In the genomic region with DNA sequence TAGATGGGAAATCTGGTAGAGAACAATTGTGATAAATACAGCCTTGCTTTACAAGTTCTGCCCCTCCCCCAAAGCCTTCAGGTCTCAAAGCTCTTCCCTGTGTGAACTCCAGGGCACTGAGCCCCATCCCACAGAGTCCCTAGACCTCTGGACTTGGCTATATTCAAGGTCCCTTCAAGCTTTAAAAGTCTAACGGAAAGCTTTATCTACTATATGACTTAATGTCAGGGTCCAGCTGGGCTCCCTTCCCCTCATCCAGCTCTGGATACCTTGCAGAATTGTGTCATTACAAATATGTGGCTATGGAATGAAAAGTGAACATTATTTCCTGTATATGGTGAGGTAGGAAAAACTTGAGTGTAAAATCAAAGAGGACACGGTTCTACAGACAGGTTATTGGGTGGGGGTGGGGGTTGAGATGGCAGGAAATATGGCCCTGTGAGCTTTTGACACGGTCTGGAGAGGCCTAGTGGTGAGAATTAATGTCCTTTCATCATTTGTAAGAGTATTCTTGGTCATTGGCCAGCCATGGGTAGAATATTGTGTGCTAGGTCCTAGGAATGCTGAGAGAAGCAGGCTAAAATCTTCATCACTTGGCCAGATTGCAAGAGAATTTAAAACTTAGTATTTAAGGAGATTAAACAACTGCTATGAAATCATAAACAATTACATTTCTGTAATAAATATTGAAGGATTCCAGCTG, we compare ENCODE assay signal across 24 mouse cellular contexts. TPM values are rescaled to one million over a fixed set of nuclear protein-coding genes. Genes with fewer than 3 reads are reported as not detected.
A peak's percentile ranks its signal among the peaks of the same experiment; 100 is the strongest.
DNase-seq lines count a peak whose midpoint lies in the region; ATAC-seq and TF ChIP-seq lines count a peak whose summit lies in the region.
"Had no signal": no experiment of that assay in that cellular context is flagged by ENCODE, and none has a peak within 500 bp of the region (broad histone marks: within the 10 kb centered on the region; RNA-seq: fewer than 3 reads in every experiment).

No protein-coding gene starts in this region.

- TF ChIP-seq CTCF in lung, embryonic 14.5 days (IDR thresholded peaks at IDR 0.05; ENCODE audit: low read depth): no peak
- no peak for TF ChIP-seq CTCF in lung, postnatal 0 days (IDR thresholded peaks at IDR 0.05)

- no peaks in the 10 kb centered on the region for H3K36me3 ChIP-seq in lung, embryonic 14.5 days (ENCODE audit: insufficient read depth)
- H3K36me3 ChIP-seq in lung, postnatal 0 days (ENCODE audit: insufficient read depth, low read length): no peaks in the 10 kb centered on the region
- H3K36me3 ChIP-seq in stomach, embryonic 15.5 days: no peaks in the 10 kb centered on the region
- H3K36me3 ChIP-seq in forebrain, embryonic 14.5 days (ENCODE audit: control insufficient read depth, insufficient read depth, low read length): no peaks in the 10 kb centered on the region
- H3K36me3 ChIP-seq: forebrain, embryonic 10.5 days; G1E; hindbrain, embryonic 12.5 days; hindbrain, embryonic 15.5 days had no signal

- 26% methylated on average over 3 of the region's 3 CpGs for WGBS in lung, embryonic 14.5 days
- 43% methylated on average over 3 of the region's 3 CpGs for WGBS in lung, postnatal 0 days
- WGBS in stomach, embryonic 15.5 days: 28% methylated on average over 3 of the region's 3 CpGs
- WGBS in forebrain, embryonic 14.5 days: 76% methylated on average over 3 of the region's 3 CpGs

- DNase-seq in lung, embryonic 14.5 days: peak; percentile 83
- DNase-seq in lung, postnatal 10 days: no peak
- peak; percentile 44 for DNase-seq in lung, postnatal 0 days (ENCODE audit: low spot score)
- no peak for DNase-seq in lung, postnatal 36 days
- DNase-seq in forebrain, embryonic 14.5 days (ENCODE audit: low spot score): no peak
- DNase-seq: adrenal gland, postnatal 10 days; adrenal gland, postnatal 36 days; B cell, adult 2 months; cerebellum, adult 18-20 months; cerebellum, adult 9-10 months; cerebellum, postnatal 14 days; forebrain, postnatal 0 days; gastrocnemius, adult 2 months; gastrocnemius, postnatal 14 days; heart, adult 11 months had no signal

- no peak for TF ChIP-seq EP300 in lung, postnatal 0 days (IDR thresholded peaks at IDR 0.05)

- H3K4me3 ChIP-seq in lung, embryonic 14.5 days (ENCODE audit: low read depth, low read length): no peak overlapping the region
- H3K4me3 ChIP-seq in lung, postnatal 0 days (ENCODE audit: low read depth, low read length): no peak overlapping the region
- H3K4me3 ChIP-seq in stomach, embryonic 15.5 days (replicated peaks): no peak overlapping the region
- no peak overlapping the region for H3K4me3 ChIP-seq in forebrain, embryonic 14.5 days (ENCODE audit: low read depth, low read length)
- H3K4me3 ChIP-seq: forebrain, embryonic 10.5 days; forebrain, embryonic 13.5 days; gastrocnemius, adult 2 months; hindbrain, embryonic 12.5 days; hindbrain, embryonic 15.5 days had no signal

- no peak overlapping the region for H3K9ac ChIP-seq in lung, embryonic 14.5 days
- no peak overlapping the region for H3K9ac ChIP-seq in lung, postnatal 0 days (replicated peaks; ENCODE audit: low read depth)
- no peak overlapping the region for H3K9ac ChIP-seq in stomach, embryonic 15.5 days
- H3K9ac ChIP-seq in forebrain, embryonic 14.5 days (ENCODE audit: low read length): no peak overlapping the region
- H3K9ac ChIP-seq: forebrain, embryonic 13.5 days; forebrain, postnatal 0 days; hindbrain, embryonic 12.5 days; hindbrain, embryonic 15.5 days had no signal

- peak; percentile 88 for ATAC-seq in lung, embryonic 14.5 days (ENCODE audit: insufficient read depth)
- ATAC-seq in lung, postnatal 0 days: peak; percentile 23; the same call in 1 of the 2 replicates
- ATAC-seq in stomach, embryonic 15.5 days (ENCODE audit: insufficient read depth, low FRiP score, low read depth): peak; percentile 14; the same call in 1 of the 2 replicates
- ATAC-seq in forebrain, embryonic 14.5 days: no peak
- ATAC-seq: forebrain, embryonic 13.5 days; forebrain, postnatal 0 days; Patski had no signal

- no peak overlapping the region for H3K4me2 ChIP-seq in lung, embryonic 14.5 days
- no peak overlapping the region for H3K4me2 ChIP-seq in lung, postnatal 0 days (replicated peaks; ENCODE audit: low read depth, low read length)
- no peak overlapping the region for H3K4me2 ChIP-seq in stomach, embryonic 15.5 days
- no peak overlapping the region for H3K4me2 ChIP-seq in forebrain, embryonic 14.5 days (ENCODE audit: low read length)
- H3K4me2 ChIP-seq: forebrain, embryonic 13.5 days; heart, embryonic 11.5 days; hindbrain, embryonic 12.5 days; hindbrain, embryonic 15.5 days had no signal

- no peaks in the 10 kb centered on the region for H3K27me3 ChIP-seq in lung, embryonic 14.5 days (ENCODE audit: insufficient read depth, low read length)
- no peaks in the 10 kb centered on the region for H3K27me3 ChIP-seq in lung, postnatal 0 days (replicated peaks; ENCODE audit: insufficient read depth, low read length)
- no peaks in the 10 kb centered on the region for H3K27me3 ChIP-seq in stomach, embryonic 15.5 days (replicated peaks)
- no peaks in the 10 kb centered on the region for H3K27me3 ChIP-seq in forebrain, embryonic 14.5 days (replicated peaks; ENCODE audit: control insufficient read depth, insufficient read depth, low read length)
- H3K27me3 ChIP-seq: CH12.LX; forebrain, embryonic 13.5 days; hindbrain, embryonic 12.5 days; hindbrain, embryonic 15.5 days; Patski had no signal

- H3K9me3 ChIP-seq in lung, embryonic 14.5 days (ENCODE audit: low read depth, low read length): no peaks in the 10 kb centered on the region
- H3K9me3 ChIP-seq in lung, postnatal 0 days (ENCODE audit: low read length): no peaks in the 10 kb centered on the region
- H3K9me3 ChIP-seq in stomach, embryonic 15.5 days: no peaks in the 10 kb centered on the region
- no peaks in the 10 kb centered on the region for H3K9me3 ChIP-seq in forebrain, embryonic 14.5 days (replicated peaks; ENCODE audit: control insufficient read depth, low read length)
- H3K9me3 ChIP-seq: forebrain, embryonic 10.5 days; forebrain, embryonic 13.5 days; G1E; hindbrain, embryonic 12.5 days; hindbrain, embryonic 15.5 days had no signal

- H3K4me1 ChIP-seq in lung, embryonic 14.5 days (ENCODE audit: insufficient read depth): no peaks in the 10 kb centered on the region
- H3K4me1 ChIP-seq in lung, postnatal 0 days (ENCODE audit: insufficient read depth, low read depth, low read length): no peaks in the 10 kb centered on the region
- peaks cover 4% of the 10 kb centered on the region; the same call in 1 of the 2 replicates for H3K4me1 ChIP-seq in stomach, embryonic 15.5 days
- H3K4me1 ChIP-seq in forebrain, embryonic 14.5 days (ENCODE audit: control insufficient read depth, insufficient read depth, low read length): no peaks in the 10 kb centered on the region
- H3K4me1 ChIP-seq: hindbrain, embryonic 12.5 days; hindbrain, embryonic 15.5 days had no signal

- H3K27ac ChIP-seq in lung, embryonic 14.5 days (ENCODE audit: low read depth): no peak overlapping the region
- H3K27ac ChIP-seq in lung, postnatal 0 days (ENCODE audit: low read length): no peak overlapping the region
- peak overlapping the region; percentile 35; the same call in 1 of the 2 replicates for H3K27ac ChIP-seq in stomach, embryonic 15.5 days
- no peak overlapping the region for H3K27ac ChIP-seq in forebrain, embryonic 14.5 days (ENCODE audit: low read depth, low read length)
- H3K27ac ChIP-seq: forebrain, embryonic 10.5 days; forebrain, embryonic 13.5 days; gastrocnemius, adult 2 months; hindbrain, embryonic 12.5 days; hindbrain, embryonic 15.5 days had no signal

RNA-seq across cellular contexts. Expression of a gene that starts 14.6 kb away (rescaled TPM):
- 12.2 and 13.6 TPM in 2 replicates for polyA plus RNA-seq in lung, embryonic 14.5 days (2014; fragmentation: Nextera tagmentation; extraction: Ambion mirVana)
- 6.1 and 7.3 TPM in 2 replicates for polyA plus RNA-seq in lung, postnatal 0 days (2015; fragmentation: Nextera tagmentation; extraction: Ambion mirVana)
- 14.7 and 17.8 TPM in 2 replicates for polyA plus RNA-seq in stomach, embryonic 15.5 days (2015; fragmentation: Nextera tagmentation; extraction: Ambion mirVana)
- 55.7 and 83.6 TPM in 2 replicates for polyA plus RNA-seq in forebrain, embryonic 14.5 days (2014; fragmentation: Nextera tagmentation; extraction: Ambion mirVana)

Comparison
In these comparisons a context has a peak if more than half of its experiments do, and no peak if none do; other contexts are left out.
1. DNase-seq: peak in lung, embryonic 14.5 days (single experiment) and lung, postnatal 0 days (single experiment); none in lung, postnatal 10 days (single experiment), lung, postnatal 36 days (single experiment) and forebrain, embryonic 14.5 days (single experiment).